Mouse (Mus musculus): ENCODE data around the gene Snd1. TPM values are rescaled to one million over a fixed set of nuclear protein-coding genes. Genes with fewer than 3 reads are reported as not detected.

Gene Snd1
- polyA plus RNA-seq, 2 experiments: 104 to 120 TPM

GRCm38 (mm10) chr6:28681521-28682457 is 206.8 kb downstream of the Snd1 start:
- ATAC-seq (ENCODE audit: low FRiP score, low read depth) (no peak), DNase-seq (ENCODE audit: low spot score) (peak; percentile 19)
- Histone ChIP-seq H3K4me3 (replicated peaks; ENCODE audit: low read length) (no peak overlapping the region), H3K36me3 (ENCODE audit: control insufficient read depth, insufficient read depth, low read length) (peaks cover 3% of the 10 kb centered on the region; the same call in 1 of the 2 replicates), H3K9ac (ENCODE audit: low read depth, low read length, severe bottlenecking) (no peak overlapping the region), H3K27me3 (ENCODE audit: control insufficient read depth, insufficient read depth, low read length) (no peaks in the 10 kb centered on the region), H3K27ac (replicated peaks; ENCODE audit: low read depth, low read length) (no peak overlapping the region), H3K4me2 (replicated peaks; ENCODE audit: low read depth, low read length, severe bottlenecking) (no peak overlapping the region), H3K9me3 (ENCODE audit: control insufficient read depth, low read length) (no peaks in the 10 kb centered on the region), H3K4me1 (ENCODE audit: control insufficient read depth, insufficient read depth, low read length) (no peaks in the 10 kb centered on the region)
- no peak for TF ChIP-seq POLR2A (IDR thresholded peaks at IDR 0.05; ENCODE audit: borderline replicate concordance, extremely low read depth, insufficient read depth, insufficient read length)
- 66% methylated on average over 8 of the region's 8 CpGs for WGBS

GRCm38 (mm10) chr6:28685052-28685451 is 210.1 kb downstream of the Snd1 start:
- Histone ChIP-seq H3K9me3 (ENCODE audit: control insufficient read depth, low read length) (no peaks in the 10 kb centered on the region), H3K27me3 (ENCODE audit: control insufficient read depth, insufficient read depth, low read length) (no peaks in the 10 kb centered on the region), H3K36me3 (ENCODE audit: control insufficient read depth, insufficient read depth, low read length) (no peaks in the 10 kb centered on the region), H3K4me3 (replicated peaks; ENCODE audit: low read length) (no peak overlapping the region), H3K4me2 (replicated peaks; ENCODE audit: low read depth, low read length, severe bottlenecking) (no peak overlapping the region), H3K9ac (ENCODE audit: low read depth, low read length, severe bottlenecking) (no peak overlapping the region), H3K27ac (replicated peaks; ENCODE audit: low read depth, low read length) (no peak overlapping the region), H3K4me1 (ENCODE audit: control insufficient read depth, insufficient read depth, low read length) (no peaks in the 10 kb centered on the region)
- 59% methylated on average over 3 of the region's 3 CpGs for WGBS
- no peak for ATAC-seq (ENCODE audit: low FRiP score, low read depth)
- no peak for DNase-seq (ENCODE audit: low spot score)
- no peak for TF ChIP-seq POLR2A (IDR thresholded peaks at IDR 0.05; ENCODE audit: borderline replicate concordance, extremely low read depth, insufficient read depth, insufficient read length)

- Histone ChIP-seq H3K4me3 (replicated peaks; ENCODE audit: low read length) (no peak overlapping the region), H3K9ac (ENCODE audit: low read depth, low read length, severe bottlenecking) (no peak overlapping the region), H3K27ac (replicated peaks; ENCODE audit: low read depth, low read length) (no peak overlapping the region), H3K4me2 (replicated peaks; ENCODE audit: low read depth, low read length, severe bottlenecking) (no peak overlapping the region), H3K4me1 (ENCODE audit: control insufficient read depth, insufficient read depth, low read length) (no peaks in the 10 kb centered on the region), H3K9me3 (ENCODE audit: control insufficient read depth, low read length) (no peaks in the 10 kb centered on the region), H3K36me3 (ENCODE audit: control insufficient read depth, insufficient read depth, low read length) (no peaks in the 10 kb centered on the region), H3K27me3 (ENCODE audit: control insufficient read depth, insufficient read depth, low read length) (no peaks in the 10 kb centered on the region)
- 71% methylated on average over 5 of the region's 5 CpGs for WGBS
- no peak for TF ChIP-seq POLR2A (IDR thresholded peaks at IDR 0.05; ENCODE audit: borderline replicate concordance, extremely low read depth, insufficient read depth, insufficient read length)
- ATAC-seq (ENCODE audit: low FRiP score, low read depth) (no peak), DNase-seq (ENCODE audit: low spot score) (no peak)
Observed at GRCm38 (mm10) chr6:28685745-28686144, 210.8 kb downstream of the Snd1 start.

- TF ChIP-seq POLR2A (IDR thresholded peaks at IDR 0.05; ENCODE audit: borderline replicate concordance, extremely low read depth, insufficient read depth, insufficient read length): no peak
- DNase-seq (ENCODE audit: low spot score): no peak
- no peaks in the 10 kb centered on the region for H3K4me1 ChIP-seq (ENCODE audit: control insufficient read depth, insufficient read depth, low read length)
- no peak for ATAC-seq (ENCODE audit: low FRiP score, low read depth)
- no peaks in the 10 kb centered on the region for H3K36me3 ChIP-seq (ENCODE audit: control insufficient read depth, insufficient read depth, low read length)
- H3K9me3 ChIP-seq (ENCODE audit: control insufficient read depth, low read length): no peaks in the 10 kb centered on the region
- H3K27me3 ChIP-seq (ENCODE audit: control insufficient read depth, insufficient read depth, low read length): no peaks in the 10 kb centered on the region
- no peak overlapping the region for H3K9ac ChIP-seq (ENCODE audit: low read depth, low read length, severe bottlenecking)
- no peak overlapping the region for H3K4me3 ChIP-seq (replicated peaks; ENCODE audit: low read length)
- H3K4me2 ChIP-seq (replicated peaks; ENCODE audit: low read depth, low read length, severe bottlenecking): no peak overlapping the region
- 80% methylated on average over 5 of the region's 5 CpGs for WGBS
- H3K27ac ChIP-seq (replicated peaks; ENCODE audit: low read depth, low read length): no peak overlapping the region
Observed at GRCm38 (mm10) chr6:28687776-28688175, 212.8 kb downstream of the Snd1 start.

GRCm38 (mm10) chr6:28692659-28693058 is 217.7 kb downstream of the Snd1 start:
- Histone ChIP-seq H3K27ac (replicated peaks; ENCODE audit: low read depth, low read length) (no peak overlapping the region), H3K36me3 (ENCODE audit: control insufficient read depth, insufficient read depth, low read length) (0 out of 2 replicates have a peak, but pooled peaks cover 2% of the 10 kb centered on the region), H3K4me3 (replicated peaks; ENCODE audit: low read length) (no peak overlapping the region), H3K4me1 (ENCODE audit: control insufficient read depth, insufficient read depth, low read length) (no peaks in the 10 kb centered on the region), H3K4me2 (replicated peaks; ENCODE audit: low read depth, low read length, severe bottlenecking) (no peak overlapping the region), H3K9me3 (ENCODE audit: control insufficient read depth, low read length) (no peaks in the 10 kb centered on the region), H3K27me3 (ENCODE audit: control insufficient read depth, insufficient read depth, low read length) (no peaks in the 10 kb centered on the region), H3K9ac (ENCODE audit: low read depth, low read length, severe bottlenecking) (no peak overlapping the region)
- TF ChIP-seq POLR2A (IDR thresholded peaks at IDR 0.05; ENCODE audit: borderline replicate concordance, extremely low read depth, insufficient read depth, insufficient read length): no peak
- ATAC-seq (ENCODE audit: low FRiP score, low read depth) (no peak), DNase-seq (ENCODE audit: low spot score) (no peak)
